Mouse (Mus musculus) frontal cortex, adult 2 months (tissue): ENCODE data around the gene Phox2a. TPM values are rescaled to one million over a fixed set of nuclear protein-coding genes. Genes with fewer than 3 reads are reported as not detected.

ENCODE experiments used
- DNase-seq, 2 experiments: peaks; one replicate each; pipeline ENCODE4 v3.0.0; 2022; ENCODE audit warnings: low spot score in 1 of 2; ENCODE audit errors: extremely low spot score in 1 of 2
- polyA plus RNA-seq: library from polyadenylated mRNA; depleted of rRNA; stranded (reverse); fragments of >200 nt; gene quantifications from 2 replicates; pipeline ENCODE4 v1.2.3, GENCODE M21; 2012

The Phox2a gene
- polyA plus RNA-seq, 1 experiment: not detected

DNA sequence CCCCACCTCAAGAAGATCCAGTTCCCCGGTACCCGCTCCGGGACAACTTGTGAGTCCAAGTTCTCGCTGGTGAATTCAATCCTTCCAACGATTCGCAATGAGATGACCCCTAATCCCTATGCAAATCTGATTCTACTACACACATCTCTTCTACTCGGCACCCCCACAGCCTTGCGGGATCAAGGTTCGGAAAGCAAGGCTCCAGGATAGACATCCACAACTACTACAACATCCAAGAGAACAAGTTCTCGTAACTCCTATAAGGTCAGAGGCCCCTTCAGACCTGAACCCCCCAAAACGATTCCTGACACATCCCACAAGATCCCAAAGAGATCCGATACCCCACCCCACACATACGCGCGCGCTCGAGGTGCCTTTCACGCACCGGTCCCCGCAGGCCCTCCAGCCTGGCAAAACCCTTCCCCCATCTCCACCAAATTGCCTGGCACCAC, 19.1 kb downstream of the Phox2a start:
- no peak for DNase-seq

DNA sequence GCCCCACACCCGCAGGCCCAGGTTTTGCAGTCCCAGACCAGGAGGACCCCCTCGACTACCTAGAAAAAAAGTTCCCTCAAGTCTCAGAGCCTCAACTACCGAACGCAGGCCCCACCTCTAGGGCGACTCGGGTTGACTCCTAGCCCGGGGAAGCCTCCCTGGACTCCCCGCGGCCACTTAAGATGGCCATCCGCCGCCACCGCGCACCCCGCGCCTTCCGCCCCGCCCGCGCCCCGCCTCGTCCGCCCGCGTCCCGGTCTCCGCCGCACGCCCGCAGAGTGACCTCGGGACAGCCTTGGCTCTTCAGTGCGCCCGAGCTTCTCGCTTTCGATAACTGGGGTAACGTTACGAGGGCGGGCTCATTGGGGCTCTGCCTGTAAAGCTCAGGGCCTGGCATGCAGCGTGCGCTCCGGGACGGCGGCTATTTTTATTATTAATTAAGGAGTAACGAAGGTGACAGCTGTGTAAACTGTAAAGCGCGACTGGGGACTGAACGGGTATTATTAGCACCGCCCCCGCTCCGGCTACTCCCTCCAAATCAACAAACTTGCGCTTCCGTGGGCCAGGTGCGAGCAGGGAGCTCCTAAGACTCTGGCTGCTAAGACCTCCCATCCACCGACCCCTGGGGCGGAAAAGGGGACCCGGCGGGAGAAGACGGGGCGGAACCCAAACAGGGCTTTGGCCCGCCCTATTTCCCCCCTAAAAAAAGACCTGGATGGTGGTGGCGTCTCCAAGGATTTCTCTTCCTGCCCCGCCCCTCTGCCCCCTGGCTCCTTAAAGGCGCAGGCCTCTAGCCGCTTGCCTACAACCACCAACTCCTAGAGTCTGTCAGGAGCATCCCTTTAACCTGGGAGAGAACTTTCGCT, 19.7 kb downstream of the Phox2a start, which contains the start of gene Inppl1:
Inppl1 (minus strand) TSS at position 624 of the 866 bp plus-strand sequence.
- DNase-seq: peak; percentile 81 to 88

DNA sequence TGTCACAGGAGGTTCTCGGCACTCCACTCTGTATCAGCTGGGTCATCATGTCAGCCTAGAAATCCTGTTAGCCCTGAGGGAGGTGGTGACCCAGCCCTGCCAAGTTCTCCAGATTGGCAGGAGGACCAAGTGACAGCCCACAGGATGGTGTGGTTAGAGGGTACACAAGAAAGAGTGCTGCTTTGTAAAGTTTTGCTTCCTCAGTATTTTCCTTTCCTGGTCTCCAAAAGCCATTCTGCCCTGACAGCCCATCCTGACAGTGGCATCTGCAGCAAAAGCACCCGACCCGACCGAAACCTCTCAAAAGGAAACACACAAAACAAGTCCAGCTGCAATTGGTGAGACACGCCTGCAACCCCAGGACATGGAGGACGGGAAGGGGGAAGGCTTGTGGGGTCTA, 26.1 kb downstream of the Phox2a start:
- no peak for DNase-seq

DNA sequence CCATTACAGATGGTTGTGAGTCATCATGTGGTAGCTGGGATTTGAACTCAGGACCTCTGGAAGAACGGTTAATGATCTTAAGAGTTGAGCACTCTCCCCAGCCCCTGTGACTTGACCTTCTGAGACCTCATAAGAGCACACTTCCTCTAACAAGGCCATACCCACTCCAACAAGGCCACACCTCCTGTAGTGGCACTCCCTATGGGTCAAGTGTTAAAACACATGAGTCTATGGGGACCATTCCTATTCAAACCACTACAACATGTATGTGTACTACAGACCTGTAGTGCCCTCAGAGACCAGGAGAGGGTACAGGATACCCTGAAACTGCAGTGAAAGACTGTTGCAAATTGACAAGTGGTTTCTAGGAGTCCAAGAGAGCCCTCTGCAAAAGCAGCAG, 29.8 kb downstream of the Phox2a start:
- DNase-seq: no peak

DNA sequence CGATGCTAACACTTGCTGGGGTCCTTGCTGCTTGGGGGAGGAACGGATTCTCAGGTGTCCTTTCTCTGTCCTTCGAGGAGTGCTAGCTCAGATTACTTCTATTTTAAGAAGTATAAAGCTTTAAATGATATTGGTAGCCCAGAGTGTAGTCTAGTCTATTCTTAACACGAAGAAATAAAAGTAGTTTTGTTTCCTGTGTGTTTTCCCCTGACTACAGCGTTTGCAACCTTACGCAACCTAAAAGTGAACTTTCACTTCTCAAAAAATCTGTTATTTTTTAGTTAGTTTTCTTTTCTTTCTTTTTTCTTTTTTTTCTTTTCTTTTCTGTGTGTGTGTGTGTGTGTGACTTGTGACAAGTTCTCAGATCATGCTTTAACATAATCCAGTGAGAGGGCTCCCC, 33.6 kb downstream of the Phox2a start:
- DNase-seq: no peak

DNA sequence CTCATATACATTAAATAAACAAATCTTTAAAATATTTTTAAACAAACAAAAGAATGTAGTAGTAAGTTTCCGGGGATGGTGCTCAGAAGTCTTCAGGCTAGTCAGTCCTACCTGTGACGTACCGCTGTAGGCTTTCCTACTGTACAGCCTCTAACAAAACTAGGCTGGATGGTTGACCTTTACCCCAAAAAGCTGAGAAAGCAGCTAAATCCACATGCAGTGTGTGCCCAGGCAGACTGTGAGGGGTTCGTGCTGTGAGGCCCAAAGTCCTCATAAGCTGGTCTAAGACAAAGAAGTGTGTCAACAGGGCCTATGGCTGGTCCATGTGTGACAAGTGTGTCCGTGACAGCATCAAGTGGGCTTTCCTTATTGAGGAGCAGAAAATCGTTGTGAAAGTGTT, 34.7 kb downstream of the Phox2a start:
- DNase-seq: no peak

DNA sequence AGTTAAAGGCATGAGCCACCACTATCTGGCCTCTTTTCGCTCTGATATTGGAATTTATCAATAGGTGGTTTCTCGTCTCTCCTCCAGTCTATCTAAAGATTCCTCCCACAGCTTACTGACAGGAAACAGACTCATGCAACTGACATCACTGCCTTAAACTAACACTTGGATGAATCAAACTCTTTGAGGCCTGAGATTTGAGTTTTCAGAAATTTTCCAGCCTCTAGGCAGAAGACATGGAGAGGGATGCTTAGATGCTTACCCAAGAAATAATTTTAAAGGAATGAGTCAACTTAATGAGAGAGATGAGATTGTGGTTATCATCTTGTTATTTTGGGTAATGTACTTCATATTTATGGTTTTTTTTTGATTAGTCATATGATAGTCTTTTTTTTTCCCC, 35.7 kb downstream of the Phox2a start:
- DNase-seq: no peak

DNA sequence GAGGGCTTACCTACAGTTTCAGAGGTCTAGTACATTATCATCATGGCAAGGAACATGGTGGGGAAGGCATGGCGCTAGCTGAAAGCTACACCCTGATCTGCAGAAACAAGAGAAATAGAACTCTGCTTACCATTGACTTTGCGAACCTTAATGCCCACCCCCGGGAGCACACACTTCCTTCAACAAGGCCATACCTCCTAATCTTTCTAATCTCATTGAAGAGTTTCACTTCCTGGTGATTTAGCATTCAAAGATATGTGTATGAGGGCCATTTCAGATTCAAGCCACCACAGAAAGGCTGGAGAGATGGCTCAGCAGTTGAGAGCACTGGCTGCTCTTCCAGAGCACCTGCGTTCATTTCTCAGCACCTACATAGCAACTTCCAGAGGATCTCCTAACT, 39.0 kb downstream of the Phox2a start, which contains the start of gene Folr2:
Folr2 (minus strand) TSS at position 101 of the 400 bp plus-strand sequence.
- DNase-seq: no peak

DNA sequence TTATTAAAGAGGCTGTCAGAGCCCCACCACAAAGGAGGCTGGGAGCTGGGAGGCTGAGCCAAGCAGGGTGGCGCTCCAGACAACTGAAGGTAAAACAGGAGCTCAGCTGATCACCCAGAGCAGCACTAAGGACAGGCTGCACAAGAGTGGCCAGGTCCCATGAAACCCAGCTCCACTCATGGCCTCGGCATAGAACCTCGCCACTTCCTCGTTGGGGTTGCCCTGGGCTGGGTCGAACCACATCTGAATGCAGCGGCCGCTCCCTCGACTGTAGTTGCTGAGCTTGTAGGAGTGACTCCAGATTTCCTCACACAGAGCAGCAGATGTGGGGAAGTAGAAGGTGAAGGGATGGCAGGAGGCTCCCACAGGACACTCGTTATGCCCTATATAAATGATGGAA, 40.2 kb downstream of the Phox2a start:
- no peak for DNase-seq

DNA sequence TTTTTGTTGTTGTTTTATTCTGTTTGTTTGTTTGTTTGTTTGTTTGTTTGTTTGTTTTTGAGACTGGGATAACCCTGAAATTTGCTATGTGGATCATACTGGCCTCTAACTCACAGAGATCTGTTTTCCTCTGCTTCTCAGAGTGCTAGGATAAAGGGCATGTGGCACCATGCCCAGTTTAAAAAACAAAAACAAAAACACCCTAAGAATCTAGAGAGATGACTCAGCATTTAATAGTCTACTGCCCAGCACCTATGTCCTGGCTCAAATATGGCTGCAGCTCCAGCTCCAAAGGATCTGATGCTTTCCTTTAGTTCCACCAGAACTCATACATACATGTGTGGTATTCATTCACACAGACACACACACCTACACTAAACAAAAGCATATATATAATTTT, 42.9 kb downstream of the Phox2a start:
- no peak for DNase-seq

DNA sequence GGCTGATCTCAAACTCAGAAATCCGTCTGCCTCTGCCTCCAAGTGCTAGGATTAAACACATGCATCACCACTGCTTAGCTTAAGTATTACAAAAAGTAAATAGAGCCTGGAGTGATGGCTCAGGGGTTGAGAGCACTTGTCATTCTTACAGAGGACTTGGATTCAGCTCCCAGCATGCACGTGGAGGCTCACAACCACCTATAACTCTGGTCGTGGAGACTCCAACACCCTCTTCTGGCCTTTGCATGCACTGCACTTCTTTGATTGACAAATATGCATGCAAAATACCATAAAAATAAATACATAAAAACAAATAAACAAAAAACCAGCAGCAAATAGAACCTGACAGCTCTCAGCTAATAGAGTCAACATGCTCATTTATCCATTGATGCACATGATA, 44.2 kb downstream of the Phox2a start:
- DNase-seq: no peak

DNA sequence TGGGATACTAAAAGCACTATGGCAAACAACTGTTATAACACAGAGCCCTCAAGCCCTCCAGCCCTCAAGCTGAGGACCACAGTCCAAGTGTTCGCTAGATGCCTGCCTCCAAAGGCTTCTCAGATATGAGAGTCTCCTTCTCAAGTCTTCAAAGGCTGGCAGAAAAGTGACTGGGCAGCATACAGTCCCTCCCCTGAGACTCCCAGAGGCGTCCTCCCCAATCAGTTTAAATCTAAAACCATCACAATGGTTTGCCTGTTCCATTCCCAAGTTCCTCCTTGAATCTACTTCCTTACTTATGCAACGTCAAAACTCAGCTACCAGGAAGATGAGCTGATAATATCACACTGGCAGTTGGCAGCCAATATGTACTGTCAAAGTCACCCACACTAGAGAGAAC, 45.3 kb downstream of the Phox2a start, which contains the start of gene Anapc15:
Anapc15 (plus strand) TSS at position 301 of the 400 bp plus-strand sequence.
- DNase-seq: no peak

DNA sequence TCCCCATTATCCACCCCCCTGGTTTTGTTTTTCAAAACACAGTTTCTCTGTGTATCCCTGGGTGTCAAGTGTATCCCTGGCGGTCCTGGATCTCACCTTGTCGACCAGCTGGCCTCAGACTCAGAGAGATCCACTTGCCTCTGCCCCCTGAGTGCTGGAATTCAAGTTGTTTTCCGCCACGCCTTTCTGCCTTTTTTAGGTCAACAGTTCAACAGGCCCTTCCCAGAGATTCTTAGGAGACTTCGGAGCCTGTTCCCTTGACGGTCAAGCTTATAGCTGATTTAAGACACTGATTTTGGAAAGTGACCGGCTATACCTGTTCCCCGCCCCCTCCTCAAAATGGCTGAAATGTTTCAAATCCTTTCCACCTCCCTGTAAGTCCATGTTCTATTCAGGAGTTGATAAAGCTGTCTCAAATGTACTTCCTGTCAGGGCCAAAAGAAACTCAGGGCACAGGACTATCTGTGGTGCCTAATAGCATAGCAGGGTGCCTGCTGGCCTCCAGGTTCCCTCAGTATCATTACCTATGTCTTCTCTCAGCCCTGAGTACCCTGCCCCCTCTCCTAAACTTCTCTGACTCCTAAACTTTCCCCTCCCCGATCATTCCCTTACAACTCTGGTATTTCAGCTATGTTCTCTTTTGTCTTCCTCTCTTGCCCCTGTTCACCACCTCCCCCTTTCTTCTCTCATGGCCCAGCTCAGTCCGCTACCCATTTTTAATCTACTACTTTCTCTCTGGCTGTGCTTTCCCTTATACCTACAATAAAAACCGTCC, 48.6 kb downstream of the Phox2a start:
- DNase-seq: no peak

DNA sequence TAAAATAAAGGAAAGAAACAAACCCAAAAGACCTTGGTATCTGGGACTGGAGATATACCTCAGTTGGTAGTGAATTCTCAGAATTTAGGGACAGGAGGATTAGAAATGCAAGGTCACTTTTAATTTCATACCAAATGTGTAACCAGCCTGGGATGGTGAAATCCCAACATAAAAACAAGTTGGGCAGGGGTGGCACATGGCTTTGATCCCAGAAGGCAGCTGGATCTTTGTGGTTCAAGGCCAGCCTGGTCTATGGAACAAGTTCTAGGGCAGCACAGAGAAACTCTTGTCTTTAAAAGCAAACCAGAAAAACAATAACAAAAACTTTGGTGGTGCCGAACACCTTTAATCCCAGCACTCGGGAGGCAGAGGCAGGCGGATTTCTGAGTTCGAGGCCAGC, 49.4 kb downstream of the Phox2a start:
- no peak for DNase-seq

DNA sequence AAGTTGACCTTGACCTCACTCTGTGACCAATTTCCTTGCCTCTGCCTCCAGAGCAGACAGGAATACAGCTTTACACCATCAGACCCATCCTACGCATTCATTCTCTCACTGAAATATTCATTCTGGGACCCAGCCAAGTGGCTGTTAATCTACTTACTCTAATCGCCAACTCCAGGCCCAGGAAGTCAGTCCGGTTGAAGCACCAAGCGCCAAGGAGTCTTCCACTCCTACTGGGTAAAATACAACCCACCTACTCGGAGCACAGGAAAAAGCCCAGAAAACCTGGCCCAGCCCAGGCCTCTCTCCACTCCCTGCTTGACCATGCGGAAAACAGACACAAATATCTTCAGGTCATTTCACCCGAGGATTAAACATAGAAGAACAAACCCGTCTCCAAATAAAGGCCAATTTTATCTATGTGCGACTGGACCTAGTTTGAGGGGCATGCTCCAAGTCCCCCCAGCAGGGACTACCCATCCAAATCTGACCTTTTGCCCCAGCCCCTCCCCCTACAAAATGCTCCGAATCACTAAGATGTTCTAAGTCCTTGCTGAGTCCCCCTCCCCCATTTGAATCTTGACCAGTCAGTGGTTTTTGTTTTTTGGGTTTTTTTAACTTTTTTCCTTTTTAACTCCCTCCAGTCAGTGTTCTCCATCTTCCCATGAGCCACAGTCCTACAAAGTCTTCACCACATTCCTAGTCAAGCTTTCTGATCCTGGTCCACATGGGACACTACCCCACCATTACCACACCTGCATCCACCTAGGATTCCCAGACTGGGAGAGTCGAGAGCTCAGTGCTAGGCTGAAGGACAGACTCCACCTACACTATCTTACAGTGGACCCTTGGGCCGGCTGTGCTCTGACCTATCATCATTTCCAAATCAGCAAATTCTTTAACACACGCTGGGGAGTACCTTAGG, 50.4 kb downstream of the Phox2a start:
- no peak for DNase-seq

DNA sequence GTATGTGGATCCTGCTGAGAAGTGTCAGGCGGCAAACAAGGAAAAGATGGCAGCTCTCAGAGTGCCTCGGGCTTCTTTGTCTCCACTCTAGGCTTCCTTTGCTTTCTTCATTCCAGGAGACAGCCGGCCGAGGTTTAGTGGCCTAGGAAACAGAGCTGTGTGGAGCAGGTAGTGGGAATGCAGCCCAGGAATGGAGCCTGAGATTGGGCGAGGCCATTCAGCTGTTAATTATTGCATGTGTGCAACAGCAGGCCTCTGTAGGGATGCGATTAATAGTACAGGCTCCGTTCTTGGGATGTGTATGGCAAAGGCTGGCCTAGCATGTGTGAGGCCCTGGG, 51.0 kb downstream of the Phox2a start:
- no peak for DNase-seq

DNA sequence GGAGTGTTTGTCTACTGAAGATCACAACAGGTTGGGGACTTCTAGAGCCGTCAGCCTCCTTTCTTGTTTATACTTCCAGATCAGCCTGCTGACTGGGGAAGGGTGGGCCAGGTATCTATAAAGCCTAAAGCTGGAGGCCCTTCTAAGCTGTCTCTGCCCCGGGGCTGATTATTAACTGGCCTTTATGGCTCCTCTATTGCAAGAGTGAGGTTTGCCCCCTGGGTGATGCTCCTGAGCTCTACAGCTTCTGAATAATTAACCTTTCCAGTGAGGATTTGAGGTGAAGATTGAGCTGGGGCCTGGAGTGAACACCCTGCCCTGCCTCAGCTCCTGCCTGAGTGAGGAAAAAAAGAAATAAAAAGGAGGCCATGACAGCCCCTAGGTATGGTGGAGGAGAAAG, 52.5 kb downstream of the Phox2a start, which contains the start of gene Folr1:
Folr1 (minus strand) TSS at position 160 of the 400 bp plus-strand sequence.
- DNase-seq: no peak

DNA sequence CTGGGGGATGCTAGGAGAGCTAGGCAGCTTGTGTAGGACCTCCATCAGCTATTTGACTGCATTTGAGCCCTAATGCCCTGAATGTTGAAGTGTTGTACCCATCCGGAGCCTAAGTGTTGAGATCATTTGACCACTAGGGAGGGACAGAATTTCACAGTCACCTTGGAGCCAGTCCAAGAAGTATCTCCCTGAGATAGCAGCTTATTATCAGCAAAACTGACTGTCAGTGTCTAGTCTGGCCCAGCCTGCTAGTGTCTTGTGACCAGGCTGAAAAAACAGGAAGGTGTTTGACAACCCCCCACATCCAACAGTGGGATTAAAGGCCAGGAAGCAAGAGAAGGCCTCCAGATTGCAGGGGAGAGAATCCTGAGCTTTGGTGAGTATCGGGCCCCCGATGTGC, 53.2 kb downstream of the Phox2a start:
- no peak for DNase-seq
